Mouse (Mus musculus) kidney, postnatal 25 days (tissue): ENCODE results near the gene Cd24a.

Source experiments
- DNase-seq, 2 experiments: peaks; one replicate each; pipeline ENCODE4 v3.0.0; 2021; ENCODE audit warnings: mixed read lengths in 2 of 2

Gene Cd24a

DNA sequence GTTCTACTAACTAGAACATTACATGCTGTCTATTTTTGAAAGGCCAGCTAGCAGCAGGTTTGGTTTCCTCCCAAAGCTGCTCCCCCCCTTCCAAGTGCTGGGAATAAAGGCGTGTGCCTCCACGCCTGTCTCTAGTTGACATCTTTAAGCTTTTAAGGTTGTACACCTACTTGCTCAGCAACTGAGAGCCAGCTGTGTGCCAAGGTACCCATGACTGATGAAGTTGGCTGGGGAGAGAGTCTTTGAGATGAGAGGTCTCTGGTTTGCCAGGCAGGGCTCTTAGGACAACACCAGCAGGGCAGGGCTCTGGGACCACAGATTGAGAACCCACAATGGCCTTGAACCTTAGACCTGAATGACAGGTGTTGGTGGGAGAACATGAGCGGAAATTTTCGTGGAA is 6.5 kb downstream of the Cd24a start:
- DNase-seq, result no peak

GRCm38 (mm10) chr10:43588470-43589177 is 10.5 kb downstream of the Cd24a start:
- DNase-seq, result peak in 1 of 2 experiments; percentile 33

DNA sequence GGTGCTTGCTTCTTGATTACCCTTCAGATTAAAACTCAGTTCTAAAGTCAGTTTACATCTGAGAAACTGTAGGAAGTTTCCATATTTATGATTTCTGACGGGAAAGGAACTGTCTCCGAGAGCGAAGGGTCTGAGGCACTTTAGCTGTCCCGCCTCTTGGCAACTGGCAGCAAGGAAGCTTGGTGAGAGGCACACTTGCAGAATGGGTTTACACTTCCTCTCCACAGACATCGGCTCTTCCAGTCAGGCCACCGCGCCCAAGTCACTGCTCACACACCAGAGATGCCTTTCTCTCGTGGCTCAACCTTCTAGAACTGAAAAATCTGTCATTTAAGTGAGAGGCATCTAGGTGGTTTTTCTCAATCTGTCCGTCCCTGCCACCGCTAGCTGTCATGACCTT is 13.4 kb downstream of the Cd24a start:
- no peak for DNase-seq

DNA sequence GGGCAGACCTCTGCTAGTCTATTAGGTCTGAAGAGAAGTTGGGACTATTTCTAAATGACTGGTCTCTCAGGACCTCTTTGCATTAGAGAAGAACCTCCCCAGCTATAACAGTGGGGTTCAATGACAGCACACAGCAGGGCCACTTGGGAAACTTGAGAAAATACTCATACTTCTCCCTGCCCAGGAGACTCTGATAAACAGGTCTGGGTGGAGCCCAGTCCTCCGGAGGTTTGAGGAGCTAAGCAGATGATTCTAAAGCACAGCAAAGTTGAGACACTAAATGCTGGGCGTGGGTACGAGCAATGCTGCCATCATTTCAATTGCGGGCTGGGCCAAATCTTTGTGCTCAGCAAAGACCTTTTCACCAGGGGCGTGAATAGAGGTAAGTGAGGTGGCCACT is 15.1 kb downstream of the Cd24a start:
- DNase-seq, result no peak

GRCm38 (mm10) chr10:43594187-43594586 is 16.1 kb downstream of the Cd24a start:
- DNase-seq, result no peak

GRCm38 (mm10) chr10:43594894-43595293 is 16.8 kb downstream of the Cd24a start:
- DNase-seq, result no peak

DNA sequence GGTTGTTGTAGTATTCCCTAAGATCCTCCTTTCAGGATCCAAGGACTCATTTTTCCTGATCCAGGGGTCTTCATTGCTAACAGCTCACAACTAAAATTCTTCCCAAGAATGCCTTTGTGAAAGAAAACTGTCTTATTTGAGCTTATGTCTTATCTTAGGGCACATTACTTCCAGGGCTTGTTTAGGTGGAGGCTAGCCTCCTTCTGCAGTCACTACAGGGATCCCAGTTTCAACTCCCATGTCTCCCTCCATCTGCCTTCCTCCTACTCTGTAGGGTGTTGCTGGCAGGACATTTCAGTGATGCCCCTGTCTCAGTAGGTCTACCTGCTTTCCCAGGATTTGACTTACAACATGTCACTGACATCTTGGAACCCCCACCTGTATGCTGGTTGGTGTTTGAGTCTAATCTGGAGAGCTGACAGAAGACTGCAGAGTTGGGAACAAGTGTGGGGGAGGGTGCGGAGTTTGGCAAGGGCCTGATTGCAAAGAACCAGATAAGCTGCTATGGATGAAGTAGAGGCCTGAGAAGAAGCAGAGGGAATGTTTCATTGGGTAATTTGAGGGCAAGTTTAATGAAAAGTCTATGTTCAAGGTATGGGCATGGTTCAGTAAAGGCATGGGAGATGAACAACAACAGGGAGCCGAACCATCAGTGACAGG is 20.1 kb downstream of the Cd24a start:
- DNase-seq, result no peak

DNA sequence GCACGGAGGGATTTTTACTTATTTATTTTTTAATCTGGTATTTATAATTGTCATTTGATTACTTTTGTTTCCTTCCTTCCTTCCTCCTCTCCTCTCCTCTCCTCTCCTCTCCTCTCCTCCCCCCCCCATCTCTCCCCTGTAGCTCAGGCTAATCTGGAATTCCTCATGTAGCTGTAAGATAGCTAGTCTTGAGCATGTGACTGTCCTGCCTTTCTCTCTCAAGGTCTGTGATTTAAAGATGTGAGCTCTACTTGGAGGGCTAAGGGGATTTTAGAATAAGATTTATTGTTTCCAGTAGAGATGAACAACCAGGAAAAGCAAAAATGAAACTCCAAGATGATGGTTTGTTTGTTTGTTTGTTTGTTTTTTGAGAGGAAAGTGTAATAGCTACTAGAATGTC is 23.0 kb downstream of the Cd24a start:
- DNase-seq, result no peak

- no peak for DNase-seq
Measured at GRCm38 (mm10) chr10:43601511-43602396, 23.7 kb downstream of the Cd24a start.

DNA sequence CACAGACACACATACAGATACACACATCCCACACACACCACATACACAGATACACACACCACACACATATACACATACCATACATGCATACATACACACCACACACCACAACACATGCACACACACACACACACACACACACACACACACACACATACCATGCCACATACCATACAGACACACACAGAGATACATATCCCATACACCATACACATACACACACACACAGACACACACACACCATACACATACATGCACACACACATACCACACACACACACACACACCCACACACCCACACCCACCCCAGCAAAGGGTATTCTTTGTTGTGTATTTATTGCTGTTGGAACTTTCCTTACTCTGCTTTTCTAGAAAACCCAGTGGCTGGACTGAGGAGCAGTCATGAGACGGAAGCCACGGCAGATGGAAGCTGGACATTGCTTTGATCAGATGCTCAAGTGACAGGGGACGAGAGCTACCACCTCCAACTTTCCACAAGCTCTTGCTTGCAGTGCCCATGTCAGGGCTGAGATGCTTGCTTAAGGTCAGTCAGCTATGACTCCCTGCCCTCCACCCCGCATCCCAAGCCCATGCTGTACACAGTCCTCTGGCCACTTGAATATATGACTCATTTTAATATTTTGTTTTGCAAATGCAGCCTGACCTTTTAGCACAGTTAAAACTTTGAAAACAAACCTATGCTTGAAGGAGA is 26.0 kb downstream of the Cd24a start:
- DNase-seq, result no peak

- no peak for DNase-seq
Measured at GRCm38 (mm10) chr10:43604687-43605250, 26.7 kb downstream of the Cd24a start.

DNA sequence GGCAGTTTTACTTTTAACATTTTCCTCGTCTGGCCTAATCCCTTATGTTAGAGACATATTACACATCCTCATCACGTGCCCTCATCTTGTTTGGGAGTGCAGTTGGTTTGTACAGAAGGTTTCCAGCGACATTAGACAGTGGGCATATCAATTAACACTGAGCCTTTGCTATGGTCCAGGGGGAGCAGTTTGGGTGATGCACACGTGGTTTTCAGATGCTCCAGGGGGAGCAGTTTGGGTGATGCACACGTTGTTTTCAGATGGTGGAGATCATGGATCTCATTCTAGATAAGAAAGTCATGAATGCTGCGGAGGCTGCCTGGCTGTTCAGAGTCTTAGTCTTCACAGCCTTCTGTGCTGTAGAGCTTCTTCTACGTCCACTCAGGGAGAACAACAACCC is 27.8 kb downstream of the Cd24a start:
- no peak for DNase-seq

DNA sequence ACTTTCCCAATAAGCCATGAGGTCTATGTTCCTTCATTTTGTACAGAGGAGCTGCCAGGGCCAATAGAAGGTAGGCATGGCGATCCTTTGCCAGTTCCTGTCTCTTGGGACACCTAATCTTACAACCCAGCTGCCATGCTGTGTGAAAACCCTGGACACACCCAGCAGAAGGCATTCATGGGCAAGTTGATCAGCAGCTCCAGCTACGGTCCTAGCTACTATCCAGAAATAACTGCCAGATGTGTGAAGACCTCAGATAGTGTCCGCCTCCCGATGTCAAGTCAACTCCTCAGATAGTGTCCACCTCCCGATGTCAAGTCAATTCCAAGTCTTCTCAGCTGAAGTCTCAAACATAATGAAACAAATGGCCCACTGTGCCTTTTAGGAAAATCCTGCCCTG is 31.4 kb downstream of the Cd24a start:
- no peak for DNase-seq

- DNase-seq, result no peak
Measured at GRCm38 (mm10) chr10:43609958-43610357, 31.9 kb downstream of the Cd24a start.

DNA sequence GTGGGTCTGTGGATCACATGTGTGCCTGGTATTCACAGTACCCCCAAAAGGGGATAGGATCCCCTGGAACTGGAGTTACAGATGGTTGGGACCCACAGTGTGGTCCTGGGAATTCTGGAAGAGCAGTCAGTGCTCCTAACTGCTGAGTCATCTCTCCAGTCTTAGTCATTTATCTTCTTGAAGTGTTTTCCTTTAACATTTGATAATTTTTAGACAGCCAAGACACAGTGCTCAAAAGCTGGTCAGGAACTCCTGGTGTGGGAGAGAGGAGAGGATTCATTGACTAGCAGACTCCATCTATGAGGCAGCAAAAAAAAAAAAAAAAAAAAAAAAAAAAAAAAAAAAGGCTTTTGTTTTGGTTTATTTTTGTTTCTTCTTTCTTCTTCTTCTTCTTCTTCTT is 33.0 kb downstream of the Cd24a start:
- no peak for DNase-seq

DNA sequence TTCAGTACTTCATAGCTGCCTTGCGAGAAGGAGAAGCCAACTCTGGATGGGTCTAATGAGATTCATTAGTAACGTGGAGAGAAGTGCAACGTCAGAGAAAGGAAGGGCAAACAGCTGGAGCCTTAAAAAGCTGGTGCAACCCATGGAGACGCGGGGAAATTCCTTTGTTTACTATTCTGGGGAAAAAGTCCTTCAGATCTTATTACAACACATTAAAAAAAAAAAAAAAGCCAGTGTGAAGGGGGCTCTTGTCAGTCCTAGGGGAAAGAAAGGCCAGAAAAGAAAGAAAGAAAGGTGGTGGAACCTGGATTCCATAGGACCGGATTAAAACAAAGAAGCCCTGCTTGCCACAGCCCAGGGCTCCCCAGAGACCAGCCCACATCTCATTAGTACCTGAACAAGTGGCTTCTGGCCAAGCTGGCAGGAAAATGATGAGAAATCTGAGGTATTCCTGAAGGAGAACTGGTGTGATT is 41.0 kb downstream of the Cd24a start:
- peak in 1 of 2 experiments; percentile 7 for DNase-seq

GRCm38 (mm10) chr10:43619939-43620338 is 41.9 kb downstream of the Cd24a start:
- DNase-seq, result no peak

DNA sequence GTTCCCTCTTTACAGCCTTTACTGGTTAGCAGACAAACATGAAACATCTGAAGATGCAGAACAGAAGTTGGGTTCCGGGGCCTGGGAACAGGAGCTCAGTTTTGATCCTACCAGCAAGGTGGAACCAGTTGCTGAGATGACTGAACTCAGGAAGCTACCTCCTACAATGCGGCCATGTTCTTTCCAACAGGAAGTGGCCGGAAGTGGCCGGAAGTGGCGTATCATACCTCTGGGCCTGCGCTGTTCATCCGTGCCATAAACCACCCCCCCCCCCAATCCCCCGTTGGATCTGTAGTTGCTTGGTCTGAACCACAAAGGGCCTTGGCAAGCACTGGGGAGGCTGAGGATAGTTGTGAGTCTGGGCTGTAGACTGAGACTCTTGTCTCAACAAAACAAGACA is 45.4 kb downstream of the Cd24a start:
- no peak for DNase-seq

DNA sequence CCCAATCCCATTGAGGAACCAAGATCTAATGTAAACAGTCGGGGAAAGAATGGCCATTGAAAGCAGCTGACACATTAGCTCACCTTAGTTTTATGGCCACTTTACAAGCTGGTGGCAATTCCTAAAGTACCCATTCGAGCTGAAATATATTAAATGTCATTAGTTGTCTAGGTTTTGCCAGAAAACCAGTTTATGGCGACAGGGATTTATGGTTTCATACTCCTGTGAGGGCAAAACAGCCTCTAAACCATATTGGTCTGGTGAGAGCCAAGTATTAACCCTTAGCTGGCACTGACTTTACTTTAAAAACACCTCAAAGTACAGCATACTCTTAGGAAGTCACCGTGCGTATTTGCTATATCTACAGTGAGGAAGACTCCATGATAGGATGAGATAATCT is 46.3 kb downstream of the Cd24a start:
- DNase-seq, result no peak

DNA sequence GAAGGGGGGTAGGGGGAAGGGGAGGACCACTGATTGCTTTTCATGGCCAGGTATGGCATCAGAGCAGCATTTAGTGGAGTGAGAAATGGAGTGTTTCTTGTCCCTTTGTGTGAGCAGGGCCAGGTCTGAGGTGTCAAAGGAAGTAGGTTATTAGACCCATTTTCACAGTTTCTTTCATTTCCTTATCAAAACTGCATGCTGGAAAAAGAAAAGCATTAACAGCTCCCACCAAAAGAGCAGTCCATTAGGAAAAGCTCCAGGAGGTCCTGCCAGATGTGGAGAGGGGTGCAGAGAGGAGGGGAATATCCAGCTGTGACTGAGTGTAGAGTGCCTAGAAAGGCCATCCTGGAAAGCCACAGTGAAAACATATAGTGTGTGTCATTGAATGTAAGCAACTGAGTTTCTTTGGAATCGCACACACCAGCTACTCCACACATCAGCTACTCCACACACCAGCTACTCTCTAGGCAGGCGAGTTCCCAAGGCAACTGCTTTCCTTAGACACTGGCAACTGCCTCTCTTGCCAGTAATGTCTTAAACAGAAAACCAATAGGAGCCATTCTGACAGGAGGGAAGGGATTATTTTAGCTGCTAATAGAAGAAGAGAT is 46.8 kb downstream of the Cd24a start:
- DNase-seq, result no peak

GRCm38 (mm10) chr10:43625578-43625977 is 47.5 kb downstream of the Cd24a start:
- no peak for DNase-seq

GRCm38 (mm10) chr10:43629216-43629615 is 51.1 kb downstream of the Cd24a start:
- no peak for DNase-seq
